Mouse (Mus musculus): ENCODE measurements around the gene Il21. TPM values are rescaled to one million over a fixed set of nuclear protein-coding genes. Genes with fewer than 3 reads are reported as not detected.

Il21 gene
- polyA plus RNA-seq (2015; fragmentation: Nextera tagmentation; extraction: Ambion mirVana): not detected in 2 replicates

- no peak for ATAC-seq (ENCODE audit: low read depth)
- H3K4me1 ChIP-seq (replicated peaks; ENCODE audit: control insufficient read depth, insufficient read depth, low read length): no peaks in the 10 kb centered on the region
- whole genome bisulfite sequencing: 82% methylated on average over 7 of the region's 7 CpGs
- no peaks in the 10 kb centered on the region for H3K36me3 ChIP-seq (ENCODE audit: control insufficient read depth, insufficient read depth, low read length)
- no peak within 1 kb of the TSS for H3K27ac ChIP-seq (ENCODE audit: low read length)
- H3K9ac ChIP-seq (ENCODE audit: low read length): no peak within 1 kb of the TSS
- no peak within 1 kb of the TSS for H3K4me3 ChIP-seq (ENCODE audit: low read length)
- no peaks in the 10 kb centered on the region for H3K9me3 ChIP-seq (ENCODE audit: control insufficient read depth, low read length)
- no peak within 1 kb of the TSS for H3K4me2 ChIP-seq (ENCODE audit: low read depth, low read length)
- H3K27me3 ChIP-seq (ENCODE audit: control insufficient read depth, insufficient read depth, low read depth, low read length): no peaks in the 10 kb centered on the region
Measured at GRCm38 (mm10) chr3:37232586-37233222, at the start of gene Il21. Gene Il21, minus strand, starts transcription at chr3:37232636.

GRCm38 (mm10) chr3:37280871-37281270, 48.4 kb upstream of the Il21 start:
- Histone ChIP-seq H3K9ac (ENCODE audit: low read length) (no peak overlapping the region), H3K27ac (ENCODE audit: low read length) (no peak overlapping the region), H3K36me3 (ENCODE audit: control insufficient read depth, insufficient read depth, low read length) (no peaks in the 10 kb centered on the region), H3K27me3 (ENCODE audit: control insufficient read depth, insufficient read depth, low read depth, low read length) (no peaks in the 10 kb centered on the region), H3K4me1 (replicated peaks; ENCODE audit: control insufficient read depth, insufficient read depth, low read length) (no peaks in the 10 kb centered on the region), H3K4me2 (ENCODE audit: low read depth, low read length) (no peak overlapping the region), H3K4me3 (ENCODE audit: low read length) (no peak overlapping the region), H3K9me3 (ENCODE audit: control insufficient read depth, low read length) (no peaks in the 10 kb centered on the region)
- ATAC-seq (ENCODE audit: low read depth): no peak
- 47% methylated on average over 8 of the region's 8 CpGs for WGBS

- ATAC-seq (ENCODE audit: low read depth): no peak
- 83% methylated on average over 1 of the region's 1 CpGs for WGBS
Measured at GRCm38 (mm10) chr3:37280221-37280620, 47.8 kb upstream of the Il21 start.

GRCm38 (mm10) chr3:37274661-37275060, 42.2 kb upstream of the Il21 start:
- Histone ChIP-seq H3K27me3 (ENCODE audit: control insufficient read depth, insufficient read depth, low read depth, low read length) (no peaks in the 10 kb centered on the region), H3K36me3 (ENCODE audit: control insufficient read depth, insufficient read depth, low read length) (no peaks in the 10 kb centered on the region), H3K4me1 (replicated peaks; ENCODE audit: control insufficient read depth, insufficient read depth, low read length) (no peaks in the 10 kb centered on the region), H3K9me3 (ENCODE audit: control insufficient read depth, low read length) (no peaks in the 10 kb centered on the region), H3K27ac (ENCODE audit: low read length) (no peak overlapping the region), H3K9ac (ENCODE audit: low read length) (no peak overlapping the region), H3K4me3 (ENCODE audit: low read length) (no peak overlapping the region), H3K4me2 (ENCODE audit: low read depth, low read length) (no peak overlapping the region)
- 64% methylated on average over 6 of the region's 6 CpGs for WGBS
- ATAC-seq (ENCODE audit: low read depth): no peak

More at GRCm38 (mm10) chr3:37280221-37280620, 47.8 kb upstream of the Il21 start:
- Histone ChIP-seq H3K9me3 (ENCODE audit: control insufficient read depth, low read length) (no peaks in the 10 kb centered on the region), H3K4me3 (ENCODE audit: low read length) (no peak overlapping the region), H3K27me3 (ENCODE audit: control insufficient read depth, insufficient read depth, low read depth, low read length) (no peaks in the 10 kb centered on the region), H3K27ac (ENCODE audit: low read length) (no peak overlapping the region), H3K36me3 (ENCODE audit: control insufficient read depth, insufficient read depth, low read length) (no peaks in the 10 kb centered on the region), H3K4me1 (replicated peaks; ENCODE audit: control insufficient read depth, insufficient read depth, low read length) (no peaks in the 10 kb centered on the region), H3K4me2 (ENCODE audit: low read depth, low read length) (no peak overlapping the region), H3K9ac (ENCODE audit: low read length) (no peak overlapping the region)

- 74% methylated on average over 7 of the region's 7 CpGs for WGBS
- Histone ChIP-seq H3K9me3 (ENCODE audit: control insufficient read depth, low read length) (no peaks in the 10 kb centered on the region), H3K36me3 (ENCODE audit: control insufficient read depth, insufficient read depth, low read length) (no peaks in the 10 kb centered on the region)
Measured at GRCm38 (mm10) chr3:37273092-37273491, 40.7 kb upstream of the Il21 start.

GRCm38 (mm10) chr3:37271209-37271608, 38.8 kb upstream of the Il21 start:
- H3K4me3 ChIP-seq (ENCODE audit: low read length): no peak overlapping the region
- H3K27ac ChIP-seq (ENCODE audit: low read length): no peak overlapping the region
- no peak overlapping the region for H3K9ac ChIP-seq (ENCODE audit: low read length)
- no peaks in the 10 kb centered on the region for H3K4me1 ChIP-seq (replicated peaks; ENCODE audit: control insufficient read depth, insufficient read depth, low read length)
- H3K36me3 ChIP-seq (ENCODE audit: control insufficient read depth, insufficient read depth, low read length): no peaks in the 10 kb centered on the region
- no peaks in the 10 kb centered on the region for H3K9me3 ChIP-seq (ENCODE audit: control insufficient read depth, low read length)
- no peak overlapping the region for H3K4me2 ChIP-seq (ENCODE audit: low read depth, low read length)
- WGBS: 8% methylated on average over 1 of the region's 1 CpGs
- no peaks in the 10 kb centered on the region for H3K27me3 ChIP-seq (ENCODE audit: control insufficient read depth, insufficient read depth, low read depth, low read length)
- no peak for ATAC-seq (ENCODE audit: low read depth)

More at GRCm38 (mm10) chr3:37273092-37273491, 40.7 kb upstream of the Il21 start:
- Histone ChIP-seq H3K4me1 (replicated peaks; ENCODE audit: control insufficient read depth, insufficient read depth, low read length) (no peaks in the 10 kb centered on the region), H3K27me3 (ENCODE audit: control insufficient read depth, insufficient read depth, low read depth, low read length) (no peaks in the 10 kb centered on the region), H3K4me2 (ENCODE audit: low read depth, low read length) (no peak overlapping the region), H3K27ac (ENCODE audit: low read length) (no peak overlapping the region), H3K9ac (ENCODE audit: low read length) (no peak overlapping the region), H3K4me3 (ENCODE audit: low read length) (no peak overlapping the region)
- ATAC-seq (ENCODE audit: low read depth): no peak

GRCm38 (mm10) chr3:37269926-37270325, 37.5 kb upstream of the Il21 start:
- Histone ChIP-seq H3K27me3 (ENCODE audit: control insufficient read depth, insufficient read depth, low read depth, low read length) (no peaks in the 10 kb centered on the region), H3K36me3 (ENCODE audit: control insufficient read depth, insufficient read depth, low read length) (no peaks in the 10 kb centered on the region), H3K4me3 (ENCODE audit: low read length) (no peak overlapping the region), H3K27ac (ENCODE audit: low read length) (no peak overlapping the region), H3K9ac (ENCODE audit: low read length) (no peak overlapping the region), H3K4me1 (replicated peaks; ENCODE audit: control insufficient read depth, insufficient read depth, low read length) (no peaks in the 10 kb centered on the region), H3K9me3 (ENCODE audit: control insufficient read depth, low read length) (no peaks in the 10 kb centered on the region), H3K4me2 (ENCODE audit: low read depth, low read length) (no peak overlapping the region)
- 73% methylated on average over 4 of the region's 4 CpGs for WGBS
- no peak for ATAC-seq (ENCODE audit: low read depth)

DNA sequence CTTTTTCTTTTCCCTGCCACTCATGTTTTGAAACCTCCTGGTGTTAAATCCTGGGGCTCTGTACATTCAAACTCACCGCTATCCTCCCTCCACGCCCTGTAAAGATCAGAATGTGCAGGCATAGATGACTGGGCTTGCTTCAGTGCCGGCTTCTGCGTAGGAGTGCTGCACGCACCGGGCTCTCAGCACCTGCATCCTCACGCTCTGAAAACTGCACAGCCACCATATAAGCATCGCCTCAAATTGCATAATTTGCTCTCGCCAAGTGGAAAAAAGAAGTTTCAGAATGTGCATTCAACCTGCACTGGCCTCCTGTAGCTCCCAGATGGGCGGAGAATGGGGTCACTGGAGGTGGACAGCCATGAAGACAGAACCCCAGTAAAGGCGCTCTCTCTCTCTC, 35.9 kb upstream of the Il21 start:
- Histone ChIP-seq H3K4me3 (ENCODE audit: low read length) (no peak overlapping the region), H3K27me3 (ENCODE audit: control insufficient read depth, insufficient read depth, low read depth, low read length) (no peaks in the 10 kb centered on the region), H3K9ac (ENCODE audit: low read length) (no peak overlapping the region), H3K9me3 (ENCODE audit: control insufficient read depth, low read length) (no peaks in the 10 kb centered on the region), H3K36me3 (ENCODE audit: control insufficient read depth, insufficient read depth, low read length) (no peaks in the 10 kb centered on the region), H3K4me1 (replicated peaks; ENCODE audit: control insufficient read depth, insufficient read depth, low read length) (no peaks in the 10 kb centered on the region), H3K4me2 (ENCODE audit: low read depth, low read length) (no peak overlapping the region), H3K27ac (ENCODE audit: low read length) (no peak overlapping the region)
- ATAC-seq (ENCODE audit: low read depth): no peak
- 80% methylated on average over 11 of the region's 11 CpGs for WGBS

GRCm38 (mm10) chr3:37259331-37259999, 27.0 kb upstream of the Il21 start:
- no peaks in the 10 kb centered on the region for H3K4me1 ChIP-seq (replicated peaks; ENCODE audit: control insufficient read depth, insufficient read depth, low read length)
- 34% methylated on average over 10 of the region's 10 CpGs for WGBS

More at GRCm38 (mm10) chr3:37259331-37259999, 27.0 kb upstream of the Il21 start:
- no peak overlapping the region for H3K4me3 ChIP-seq (ENCODE audit: low read length)
- H3K4me2 ChIP-seq (ENCODE audit: low read depth, low read length): no peak overlapping the region
- no peak overlapping the region for H3K27ac ChIP-seq (ENCODE audit: low read length)
- ATAC-seq (ENCODE audit: low read depth): no peak
- no peak overlapping the region for H3K9ac ChIP-seq (ENCODE audit: low read length)
- no peaks in the 10 kb centered on the region for H3K27me3 ChIP-seq (ENCODE audit: control insufficient read depth, insufficient read depth, low read depth, low read length)
- no peaks in the 10 kb centered on the region for H3K9me3 ChIP-seq (ENCODE audit: control insufficient read depth, low read length)
- no peaks in the 10 kb centered on the region for H3K36me3 ChIP-seq (ENCODE audit: control insufficient read depth, insufficient read depth, low read length)
